Mouse (Mus musculus) kidney, adult 2 months (tissue): ENCODE results near the gene Kcnk6. TPM values are rescaled to one million over a fixed set of nuclear protein-coding genes. Genes with fewer than 3 reads are reported as not detected.
"Not testable (repeated sequence)": the region's sequence is repeated elsewhere in the genome, so short reads cannot be mapped to it uniquely, and the experiment has no call there.

ENCODE experiments used
- DNase-seq: peaks from one replicate; pipeline ENCODE4 v3.0.0; 2021
- H3K27ac ChIP-seq: fragments of 200-500 bp; 2 replicates; pipeline ENCODE4 v1.5.1; 2012; ENCODE audit warnings: low read depth, low read length, control low read depth, inconsistent platforms; ENCODE audit not compliant: insufficient read depth
- H3K27me3 ChIP-seq: fragments of 200-500 bp; replicated peaks from 2 replicates; pipeline ENCODE4 v1.6.1; 2012; ENCODE audit warnings: mild to moderate bottlenecking, moderate library complexity, low read length, inconsistent platforms; ENCODE audit not compliant: control insufficient read depth, insufficient read depth
- H3K36me3 ChIP-seq: fragments of 200-500 bp; 2 replicates; pipeline ENCODE4 v1.6.1; 2012; ENCODE audit warnings: mild to moderate bottlenecking, moderate library complexity, low read length, inconsistent platforms; ENCODE audit not compliant: control insufficient read depth, insufficient read depth
- H3K4me1 ChIP-seq: fragments of 200-500 bp; 2 replicates; pipeline ENCODE4 v1.6.1; 2011; ENCODE audit warnings: low read length; ENCODE audit not compliant: control insufficient read depth, insufficient read depth
- H3K4me3 ChIP-seq: fragments of 200-500 bp; 2 replicates; pipeline ENCODE4 v1.5.1; 2011; ENCODE audit warnings: mild to moderate bottlenecking, low read depth, low read length, control low read depth; ENCODE audit not compliant: insufficient read depth
- CTCF ChIP-seq: fragments of 200-500 bp; conservative IDR thresholded peaks from 2 replicates; pipeline ENCODE4 v1.5.1; 2011; ENCODE audit warnings: low read depth, mild to moderate bottlenecking, control low read depth, low read length, moderate library complexity, mixed read lengths; ENCODE audit not compliant: insufficient read depth, insufficient read length
- POLR2A ChIP-seq: fragments of 200-500 bp; IDR thresholded peaks from one replicate; pipeline ENCODE4 v1.6.1; 2011; ENCODE audit warnings: low read depth, low read length, control low read depth
- WGBS: fragments of 180-500 bp; shearing (Covaris S2); methylation state at CpG from one replicate; pipeline ENCODE4 v1.1.7; 2018; 5-methylcytosine and 5-hydroxymethylcytosine counted together
- polyA plus RNA-seq: library from polyadenylated mRNA; depleted of rRNA; stranded (reverse); fragments of >200 nt; gene quantifications from 2 replicates; pipeline ENCODE4 v1.2.3, GENCODE M21; 2012

The Kcnk6 gene
- polyA plus RNA-seq, 1 experiment: 5.6 TPM

GRCm38 (mm10) chr7:29247314-29247700 lies 15.0 kb upstream of the Kcnk6 start:
- 33% methylated on average over 16 of the region's 16 CpGs for WGBS
- H3K27me3 ChIP-seq: no peaks in the 10 kb centered on the region
- H3K36me3 ChIP-seq: no peaks in the 10 kb centered on the region
- peak overlapping the region; percentile 45 for H3K4me3 ChIP-seq
- DNase-seq: peak; percentile 82
- peaks cover 19% of the 10 kb centered on the region; the same call in 1 of the 2 replicates for H3K4me1 ChIP-seq
- TF ChIP-seq POLR2A (no peak), CTCF (peak; percentile 79)
- no peak overlapping the region for H3K27ac ChIP-seq

- DNase-seq: no peak
- Histone ChIP-seq H3K4me1 (peaks cover 19% of the 10 kb centered on the region; the same call in 1 of the 2 replicates), H3K4me3 (no peak overlapping the region), H3K27me3 (no peaks in the 10 kb centered on the region), H3K27ac (no peak overlapping the region), H3K36me3 (no peaks in the 10 kb centered on the region)
- TF ChIP-seq CTCF: no peak
- no peak for TF ChIP-seq POLR2A
- 81% methylated on average over 21 of the region's 21 CpGs for WGBS
Measured at GRCm38 (mm10) chr7:29246619-29247313, 14.5 kb upstream of the Kcnk6 start.

GRCm38 (mm10) chr7:29246015-29246414 lies 13.7 kb upstream of the Kcnk6 start:
- WGBS: 87% methylated on average over 5 of the region's 5 CpGs
- Histone ChIP-seq H3K36me3 (no peaks in the 10 kb centered on the region), H3K27ac (no peak overlapping the region), H3K27me3 (no peaks in the 10 kb centered on the region), H3K4me3 (no peak overlapping the region), H3K4me1 (peaks cover 19% of the 10 kb centered on the region; the same call in 1 of the 2 replicates)
- TF ChIP-seq POLR2A (no peak), CTCF (no peak)
- DNase-seq: no peak

- WGBS: 85% methylated on average over 7 of the region's 7 CpGs
- TF ChIP-seq POLR2A (no peak), CTCF (peak; percentile 76)
- H3K27me3 ChIP-seq: no peaks in the 10 kb centered on the region
- no peak overlapping the region for H3K4me3 ChIP-seq
- peak; percentile 31 for DNase-seq
- H3K27ac ChIP-seq: no peak overlapping the region
- peaks cover 19% of the 10 kb centered on the region; the same call in 1 of the 2 replicates for H3K4me1 ChIP-seq
- H3K36me3 ChIP-seq: no peaks in the 10 kb centered on the region
Measured at GRCm38 (mm10) chr7:29244732-29245416, 12.6 kb upstream of the Kcnk6 start.

GRCm38 (mm10) chr7:29238019-29238967 lies 6.0 kb upstream of the Kcnk6 start, which contains the start of gene Yif1b:
Gene Yif1b, plus strand, starts transcription at chr7:29238329.
- under 1% methylated on average over 60 of the region's 60 CpGs for WGBS
- peak within 1 kb of the TSS; percentile 77 for H3K27ac ChIP-seq
- DNase-seq: peak; percentile 99
- no peaks in the 10 kb centered on the region for H3K36me3 ChIP-seq
- H3K4me3 ChIP-seq: peak within 1 kb of the TSS; percentile 77
- H3K27me3 ChIP-seq: no peaks in the 10 kb centered on the region
- H3K4me1 ChIP-seq: peaks cover 9% of the 10 kb centered on the region
- TF ChIP-seq CTCF (no peak), POLR2A (peak; percentile 45)

GRCm38 (mm10) chr7:29237596-29237995 lies 5.3 kb upstream of the Kcnk6 start:
- Histone ChIP-seq H3K4me3 (peak overlapping the region; percentile 39), H3K27ac (peak overlapping the region; percentile 77)
- H3K36me3 ChIP-seq, H3K27me3 ChIP-seq, DNase-seq, H3K4me1 ChIP-seq: not testable (repeated sequence)
- 26% methylated on average over 6 of the region's 6 CpGs for WGBS
